Mouse (Mus musculus) ES-Bruce4 (cell line): Measurements from ENCODE around the gene Aqp6. TPM values are rescaled to one million over a fixed set of nuclear protein-coding genes. Genes with fewer than 3 reads are reported as not detected.

Source experiments
- H3K27ac ChIP-seq: 2 replicates; pipeline ENCODE4 v1.5.1; 2012; ENCODE audit warnings: low read length, inconsistent platforms; ENCODE audit not compliant: insufficient read depth
- H3K27me3 ChIP-seq: 2 replicates; pipeline ENCODE4 v1.6.1; 2012; ENCODE audit warnings: mild to moderate bottlenecking, low read length, inconsistent platforms; ENCODE audit not compliant: control insufficient read depth, poor library complexity, insufficient read depth, severe bottlenecking
- H3K36me3 ChIP-seq: 2 replicates; pipeline ENCODE4 v1.6.1; 2012; ENCODE audit warnings: inconsistent platforms, mild to moderate bottlenecking, low read length, moderate library complexity; ENCODE audit not compliant: control insufficient read depth, poor library complexity, insufficient read depth, severe bottlenecking
- H3K4me1 ChIP-seq: one replicate; pipeline ENCODE4 v1.8.1; 2011; ENCODE audit warnings: low read length; ENCODE audit not compliant: control insufficient read depth, insufficient read depth
- H3K4me3 ChIP-seq: 2 replicates; pipeline ENCODE4 v1.5.1; 2011; ENCODE audit warnings: low read depth, mild to moderate bottlenecking, low read length
- H3K9ac ChIP-seq: 2 replicates; pipeline ENCODE4 v1.6.1; 2012; ENCODE audit warnings: low read depth, mild to moderate bottlenecking, inconsistent platforms; ENCODE audit not compliant: poor library complexity, severe bottlenecking
- H3K9me3 ChIP-seq: replicated peaks from 2 replicates; pipeline ENCODE4 v1.6.1; 2012; ENCODE audit warnings: mild to moderate bottlenecking, low read length, inconsistent platforms; ENCODE audit not compliant: control insufficient read depth, poor library complexity, insufficient read depth, severe bottlenecking
- CTCF ChIP-seq: IDR thresholded peaks from one replicate; pipeline ENCODE4 v1.8.1; 2011; ENCODE audit warnings: low read depth, low read length
- EP300 ChIP-seq: IDR thresholded peaks from 2 replicates; pipeline ENCODE4 v1.6.1; 2011; ENCODE audit warnings: low read depth, low read length; ENCODE audit not compliant: insufficient read depth
- POLR2A ChIP-seq: IDR thresholded peaks from one replicate; pipeline ENCODE4 v1.8.1; 2011; ENCODE audit warnings: low read length; ENCODE audit not compliant: insufficient read depth
- polyA plus RNA-seq: library from polyadenylated mRNA; stranded (reverse); fragments of >200 nt; gene quantifications from 2 replicates; pipeline ENCODE4 v1.2.4, GENCODE M21; 2011; ENCODE audit warnings: low read depth; ENCODE audit not compliant: missing spikeins, insufficient read depth, insufficient read length

Gene Aqp6
- polyA plus RNA-seq, 1 experiment = 0.42 TPM

DNA sequence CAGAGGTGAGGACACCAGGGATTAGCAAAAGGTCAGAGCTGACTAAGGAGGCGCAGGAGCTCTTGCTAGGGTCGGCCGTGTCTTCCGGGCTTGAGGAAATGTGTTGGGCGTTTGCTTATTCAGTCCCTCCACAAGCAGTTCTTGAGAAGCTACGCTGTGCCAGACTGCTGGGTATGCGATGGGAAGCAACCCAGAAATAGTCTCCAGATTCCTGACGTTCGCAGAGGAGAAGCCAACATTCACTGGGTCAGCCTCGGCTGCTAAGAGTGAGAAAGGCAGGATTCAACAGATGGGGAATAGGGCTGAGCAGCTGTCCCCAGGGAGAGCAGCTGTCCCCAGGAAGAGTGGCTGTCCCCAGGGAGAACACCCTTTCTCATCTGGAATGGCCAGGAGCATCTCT, 32.1 kb upstream of the Aqp6 start:
- Histone ChIP-seq H3K9ac (no peak overlapping the region), H3K27me3 (no peaks in the 10 kb centered on the region), H3K27ac (no peak overlapping the region), H3K4me1 (no peaks in the 10 kb centered on the region), H3K9me3 (no peaks in the 10 kb centered on the region), H3K36me3 (no peaks in the 10 kb centered on the region), H3K4me3 (no peak overlapping the region)
- TF ChIP-seq EP300 = no peak
- TF ChIP-seq POLR2A = no peak
- no peak for TF ChIP-seq CTCF

DNA sequence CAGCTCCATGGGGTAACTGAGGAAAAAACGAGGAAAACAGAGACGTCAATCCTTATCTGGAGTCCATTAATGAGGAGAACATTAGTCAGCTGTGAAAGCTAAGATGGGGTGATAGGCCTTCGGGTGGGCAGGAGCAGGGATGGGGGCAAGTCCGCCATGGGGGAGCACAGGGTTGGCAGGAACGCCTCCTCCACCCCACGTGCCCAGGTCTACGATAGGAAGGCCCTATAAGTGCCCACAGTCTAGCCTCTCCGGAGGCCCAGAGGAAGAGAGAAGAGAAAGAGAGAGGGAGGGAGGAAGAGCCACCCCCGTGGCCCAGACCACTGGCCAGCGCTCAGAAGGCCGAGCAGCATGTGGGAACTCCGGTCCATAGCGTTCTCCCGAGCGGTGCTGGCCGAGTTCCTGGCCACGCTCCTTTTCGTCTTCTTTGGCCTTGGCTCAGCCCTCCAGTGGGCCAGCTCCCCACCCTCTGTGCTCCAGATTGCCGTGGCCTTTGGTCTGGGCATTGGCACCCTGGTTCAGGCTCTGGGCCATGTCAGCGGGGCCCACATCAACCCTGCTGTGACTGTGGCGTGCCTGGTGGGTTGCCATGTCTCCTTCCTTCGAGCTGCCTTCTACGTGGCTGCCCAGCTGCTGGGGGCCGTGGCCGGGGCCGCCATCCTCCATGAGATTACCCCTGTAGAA, 22.3 kb upstream of the Aqp6 start, which contains the start of gene Aqp2:
Gene Aqp2 (plus strand): TSS at position 254 of the 684 bp plus-strand sequence.
- TF ChIP-seq EP300 = no peak
- no peak for TF ChIP-seq POLR2A
- TF ChIP-seq CTCF = no peak
- no peaks in the 10 kb centered on the region for H3K9me3 ChIP-seq
- H3K4me1 ChIP-seq = no peaks in the 10 kb centered on the region
- no peak within 1 kb of the TSS for H3K27ac ChIP-seq
- H3K36me3 ChIP-seq = no peaks in the 10 kb centered on the region
- H3K9ac ChIP-seq = no peak within 1 kb of the TSS
- no peak within 1 kb of the TSS for H3K4me3 ChIP-seq
- H3K27me3 ChIP-seq = no peaks in the 10 kb centered on the region

DNA sequence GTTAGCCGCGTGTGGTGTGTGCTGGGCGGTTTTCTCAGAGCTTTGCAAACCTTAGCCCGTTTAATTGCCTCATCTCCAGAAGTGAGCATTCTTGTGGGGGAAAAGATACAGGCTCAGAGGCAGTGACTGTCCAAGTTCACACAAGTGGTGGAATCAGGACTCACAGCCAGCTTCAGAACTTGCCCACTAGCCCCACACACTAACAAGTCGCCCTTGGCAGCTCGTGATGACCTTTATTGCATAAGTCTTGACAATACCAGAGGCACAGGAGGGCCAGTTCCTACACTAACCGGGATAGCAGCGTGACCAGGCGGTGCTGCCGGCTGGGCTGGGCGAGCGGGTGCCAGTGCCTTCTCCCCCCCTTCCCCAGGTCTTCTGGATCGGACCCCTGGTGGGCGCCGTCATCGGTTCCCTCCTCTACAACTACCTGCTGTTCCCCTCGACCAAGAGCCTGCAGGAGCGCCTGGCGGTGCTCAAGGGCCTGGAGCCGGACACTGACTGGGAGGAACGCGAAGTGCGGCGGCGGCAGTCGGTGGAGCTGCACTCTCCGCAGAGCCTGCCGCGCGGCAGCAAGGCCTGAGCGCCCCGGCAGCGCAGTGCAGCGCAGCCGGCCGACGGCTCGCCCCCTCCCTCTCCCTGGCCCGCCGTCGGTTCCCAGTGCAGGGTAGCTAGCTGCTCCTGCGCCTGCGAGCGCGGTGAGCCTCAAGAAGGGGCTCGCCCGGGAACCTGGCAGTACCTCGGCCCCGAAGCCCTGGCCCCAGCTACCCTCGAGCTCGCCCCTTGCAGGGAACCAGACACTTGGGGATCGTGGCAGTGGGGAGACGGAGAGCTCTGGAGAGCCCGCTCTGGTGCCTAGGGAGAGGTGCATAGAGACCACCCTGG, 17.5 kb upstream of the Aqp6 start:
- Histone ChIP-seq H3K9me3 (no peaks in the 10 kb centered on the region), H3K4me3 (peak overlapping the region; percentile 30), H3K36me3 (no peaks in the 10 kb centered on the region), H3K4me1 (no peaks in the 10 kb centered on the region), H3K27ac (no peak overlapping the region), H3K9ac (peak overlapping the region; percentile 53), H3K27me3 (no peaks in the 10 kb centered on the region)
- TF ChIP-seq CTCF (no peak), EP300 (no peak), POLR2A (no peak)

DNA sequence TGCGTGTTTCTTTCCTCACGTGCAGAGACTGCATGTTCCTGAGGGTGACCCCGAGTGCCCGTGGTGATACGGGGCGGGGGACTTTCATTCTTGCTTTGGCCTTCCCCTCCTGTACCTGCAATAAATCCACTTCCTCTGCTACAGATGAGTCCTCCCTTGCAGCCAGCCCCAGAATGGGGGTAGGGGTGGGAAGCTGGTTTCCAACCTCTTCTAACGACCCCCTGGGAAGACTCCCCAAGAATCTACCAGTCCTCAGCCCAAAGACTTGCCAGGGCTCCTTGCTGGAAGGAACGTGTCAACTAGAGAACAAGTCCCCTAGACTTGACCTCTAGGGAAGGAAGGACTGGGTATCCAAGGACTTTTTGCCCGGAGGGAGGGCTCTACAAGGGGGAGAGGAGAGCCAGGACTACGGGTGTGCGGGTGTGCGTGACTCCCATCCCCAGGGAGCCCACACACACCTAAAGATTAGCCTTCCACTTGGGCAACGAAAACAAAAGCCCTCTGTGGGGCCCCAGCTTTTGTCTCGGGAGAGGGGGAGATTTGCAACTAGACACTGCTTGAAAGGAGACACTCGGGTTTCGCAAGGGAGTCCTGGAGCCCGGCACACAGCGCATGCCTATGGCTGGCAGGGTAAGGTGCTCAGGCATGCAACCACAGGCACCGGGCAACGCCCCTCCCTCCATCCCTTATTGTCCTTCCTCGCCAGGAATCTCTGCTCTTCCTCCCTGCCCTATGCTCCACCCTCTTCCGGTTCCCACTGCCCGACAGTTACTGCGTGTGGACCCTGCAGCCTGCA, 16.6 kb upstream of the Aqp6 start:
- H3K36me3 ChIP-seq = no peaks in the 10 kb centered on the region
- H3K27me3 ChIP-seq = 0 out of 2 replicates have a peak, but pooled peaks cover under 1% of the 10 kb centered on the region
- H3K4me1 ChIP-seq = peaks cover 3% of the 10 kb centered on the region
- H3K4me3 ChIP-seq = peak overlapping the region; percentile 30
- TF ChIP-seq EP300 (no peak), POLR2A (no peak), CTCF (no peak)
- peak overlapping the region; percentile 53 for H3K9ac ChIP-seq
- no peaks in the 10 kb centered on the region for H3K9me3 ChIP-seq
- no peak overlapping the region for H3K27ac ChIP-seq

DNA sequence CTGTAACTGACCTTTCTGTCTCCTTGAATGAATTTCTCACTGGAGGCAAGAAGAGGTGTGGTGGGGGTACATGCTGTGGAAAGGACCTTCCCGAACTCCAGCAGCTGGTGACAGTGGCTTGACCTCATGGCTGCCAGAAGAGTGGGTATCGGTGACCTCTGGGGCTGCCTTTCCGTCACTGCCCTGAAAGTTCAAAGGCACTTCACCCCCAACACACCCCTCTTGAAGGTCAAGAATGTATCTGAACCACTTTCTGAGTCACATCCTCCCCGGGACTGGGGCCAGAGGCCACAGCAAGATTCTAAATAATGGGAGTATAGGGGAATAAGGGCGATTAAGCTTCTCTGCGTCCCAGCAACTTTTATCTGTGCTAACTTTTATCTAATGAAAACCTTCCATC, 15.5 kb upstream of the Aqp6 start:
- peaks cover 10% of the 10 kb centered on the region for H3K27me3 ChIP-seq
- H3K36me3 ChIP-seq = no peaks in the 10 kb centered on the region
- no peak overlapping the region for H3K9ac ChIP-seq
- peaks cover 3% of the 10 kb centered on the region for H3K4me1 ChIP-seq
- no peaks in the 10 kb centered on the region for H3K9me3 ChIP-seq
- no peak overlapping the region for H3K27ac ChIP-seq
- TF ChIP-seq CTCF = no peak
- H3K4me3 ChIP-seq = no peak overlapping the region
